Mouse (Mus musculus) CH12.LX (cell line): ENCODE measurements around the gene Otud7b. TPM values are rescaled to one million over a fixed set of nuclear protein-coding genes. Genes with fewer than 3 reads are reported as not detected.

ENCODE experiments used
- DNase-seq: peaks from one replicate; pipeline ENCODE4 v3.0.0-alpha.2; 2013; ENCODE audit errors: extremely low read depth
- H3K27ac ChIP-seq: 2 replicates; pipeline ENCODE4 v1.5.1; 2012; ENCODE audit warnings: low read depth, mild to moderate bottlenecking, control low read depth, moderate library complexity; ENCODE audit not compliant: insufficient read depth
- H3K27me3 ChIP-seq: replicated peaks from 2 replicates; pipeline ENCODE3; 2012; ENCODE audit warnings: inconsistent platforms
- H3K36me3 ChIP-seq, 2 experiments: replicated peaks in 1 of 2; 2 replicates each; pipeline versions ENCODE3 to v1.6.1; 2012; ENCODE audit warnings: inconsistent platforms in 1 of 2, low read length in 1 of 2, mild to moderate bottlenecking in 1 of 2, mixed read lengths in 1 of 2, moderate library complexity in 1 of 2; ENCODE audit not compliant: control insufficient read depth in 1 of 2, insufficient read depth in 1 of 2
- H3K4me1 ChIP-seq, 2 experiments: 2 replicates each; pipeline ENCODE4 v1.6.1; 2012; ENCODE audit warnings: inconsistent platforms in 1 of 2, moderate library complexity in 1 of 2; ENCODE audit not compliant: insufficient read depth in 2 of 2, control insufficient read depth in 1 of 2
- H3K4me2 ChIP-seq: 2 replicates; pipeline ENCODE4 v1.6.1; 2012; ENCODE audit warnings: low read depth, mild to moderate bottlenecking, control low read depth; ENCODE audit not compliant: poor library complexity, insufficient read depth, severe bottlenecking
- H3K4me3 ChIP-seq, 3 experiments: fragments of 150-350 bp in 1 of 3; sonication (generic) in 1 of 3; replicated peaks in 1 of 3; 2 replicates each; pipeline versions ENCODE3 to v1.5.1; 2011 to 2012; ENCODE audit warnings: low read depth in 2 of 3, low read length in 2 of 3, mild to moderate bottlenecking in 2 of 3, moderate library complexity in 2 of 3, control low read depth in 1 of 3, improper control_type of control experiment in 1 of 3, inconsistent platforms in 1 of 3, mixed read lengths in 1 of 3; ENCODE audit not compliant: poor library complexity in 1 of 3
- H3K79me2 ChIP-seq: replicated peaks from 2 replicates; pipeline ENCODE4 v1.6.1; 2012; ENCODE audit warnings: mild to moderate bottlenecking, moderate library complexity; ENCODE audit not compliant: control insufficient read depth, poor library complexity, insufficient read depth, severe bottlenecking; ENCODE audit errors: extremely low read depth
- H3K9ac ChIP-seq: 2 replicates; pipeline ENCODE4 v1.6.1; 2012; ENCODE audit warnings: low read depth, mild to moderate bottlenecking, control low read depth, moderate library complexity; ENCODE audit not compliant: insufficient read depth
- H3K9me3 ChIP-seq: replicated peaks from 2 replicates; pipeline ENCODE3; 2012; ENCODE audit warnings: low read length, inconsistent platforms, mixed read lengths
- BHLHE40 ChIP-seq: IDR thresholded peaks from 2 replicates; pipeline ENCODE4 v1.6.1; 2011; ENCODE audit warnings: mild to moderate bottlenecking, low read depth, low read length, improper control_type of control experiment
- CHD2 ChIP-seq: IDR thresholded peaks from 2 replicates; pipeline ENCODE4 v1.6.1; 2011; ENCODE audit warnings: low read length, improper control_type of control experiment
- ELF1 ChIP-seq: IDR thresholded peaks from 2 replicates; pipeline ENCODE4 v1.6.1; 2014; ENCODE audit warnings: low read depth, mild to moderate bottlenecking, inconsistent platforms, low read length, improper control_type of control experiment
- EP300 ChIP-seq: IDR thresholded peaks from 2 replicates; pipeline ENCODE4 v1.6.1; 2011; ENCODE audit warnings: low read length, improper control_type of control experiment
- ETS1 ChIP-seq: conservative IDR thresholded peaks from 2 replicates; pipeline ENCODE4 v1.6.1; 2012; ENCODE audit warnings: low read depth, mild to moderate bottlenecking, inconsistent platforms, low read length, improper control_type of control experiment, moderate library complexity
- HCFC1 ChIP-seq: IDR thresholded peaks from 2 replicates; pipeline ENCODE4 v1.6.1; 2012; ENCODE audit warnings: low read depth, mild to moderate bottlenecking, inconsistent platforms, low read length, improper control_type of control experiment
- IRF4 ChIP-seq: IDR thresholded peaks from 2 replicates; pipeline ENCODE4 v1.6.1; 2014; ENCODE audit warnings: low read depth, mild to moderate bottlenecking, inconsistent platforms, low read length, improper control_type of control experiment
- KAT2A ChIP-seq: IDR thresholded peaks from 2 replicates; pipeline ENCODE4 v1.6.1; 2012; ENCODE audit warnings: low read length, improper control_type of control experiment, inconsistent platforms; ENCODE audit not compliant: insufficient replicate concordance
- MAFK ChIP-seq: IDR thresholded peaks from 2 replicates; pipeline ENCODE4 v1.6.1; 2011; ENCODE audit warnings: low read length, improper control_type of control experiment; ENCODE audit not compliant: insufficient replicate concordance
- MAX ChIP-seq: IDR thresholded peaks from 2 replicates; pipeline ENCODE4 v1.6.1; 2011; ENCODE audit warnings: low read length, improper control_type of control experiment
- MAZ ChIP-seq: IDR thresholded peaks from 2 replicates; pipeline ENCODE4 v1.6.1; 2012; ENCODE audit warnings: low read depth, mild to moderate bottlenecking, inconsistent platforms, low read length, improper control_type of control experiment, moderate library complexity
- NELFE ChIP-seq: IDR thresholded peaks from 2 replicates; pipeline ENCODE4 v1.6.1; 2011; ENCODE audit warnings: low read depth, low read length, improper control_type of control experiment
- PAX5 ChIP-seq: IDR thresholded peaks from 2 replicates; pipeline ENCODE4 v1.6.1; 2012; ENCODE audit warnings: low read length, inconsistent platforms, mixed read lengths
- RAD21 ChIP-seq: IDR thresholded peaks from 2 replicates; pipeline ENCODE4 v1.6.1; 2011; ENCODE audit warnings: low read depth, mild to moderate bottlenecking, low read length, improper control_type of control experiment, moderate library complexity
- RCOR1 ChIP-seq: conservative IDR thresholded peaks from 2 replicates; pipeline ENCODE4 v1.6.1; 2012; ENCODE audit warnings: low read depth, mild to moderate bottlenecking, inconsistent platforms, low read length, improper control_type of control experiment
- TBP ChIP-seq: conservative IDR thresholded peaks from 2 replicates; pipeline ENCODE4 v1.6.1; 2011; ENCODE audit warnings: low read depth, low read length, improper control_type of control experiment
- USF1 ChIP-seq: IDR thresholded peaks from 2 replicates; pipeline ENCODE4 v1.6.1; 2014; ENCODE audit warnings: low read depth, mild to moderate bottlenecking, inconsistent platforms, low read length, improper control_type of control experiment
- USF2 ChIP-seq: conservative IDR thresholded peaks from 2 replicates; pipeline ENCODE4 v1.6.1; 2011; ENCODE audit warnings: low read depth, low read length, improper control_type of control experiment
- ZKSCAN1 ChIP-seq: IDR thresholded peaks from 2 replicates; pipeline ENCODE4 v1.6.1; 2012; ENCODE audit warnings: low read depth, inconsistent platforms, low read length, improper control_type of control experiment, borderline replicate concordance
- ZMIZ1 ChIP-seq: IDR thresholded peaks from 2 replicates; pipeline ENCODE4 v1.6.1; 2012; ENCODE audit warnings: low read depth, mild to moderate bottlenecking, inconsistent platforms, low read length, improper control_type of control experiment
- dilution Hi-C: fragments of 300-500 bp; cut with MboI; formaldehyde crosslinking; loops from 2 replicates; pipeline ENCODE4 v1.14.3; 2020; ENCODE audit warnings: low sequenced_read_pairs; ENCODE audit not compliant: extremely low pct_unique_long_range_greater_than_20kb, extremely low pct_ligation_motif_present
- in situ Hi-C: fragments of 300-500 bp; cut with MboI; formaldehyde crosslinking; loops from 3 replicates; pipeline ENCODE4 v1.14.3; 2019; ENCODE audit warnings: low sequenced_read_pairs, low pct_ligation_motif_present, low pct_unique_long_range_greater_than_20kb, mixed read lengths
- polyA plus RNA-seq: library from polyadenylated mRNA; unstranded; fragments of >175 nt; gene quantifications from 2 replicates; pipeline ENCODE4 v1.2.1, GENCODE M21; 2012; ENCODE audit warnings: low read depth; ENCODE audit not compliant: insufficient read length
- total RNA-seq, 2 experiments: library from RNA; depleted of rRNA; stranded (reverse); fragments of 300-350 nt in 1 of 2; fragments of >200 nt in 1 of 2; gene quantifications; 2 replicates each; pipeline ENCODE4 v1.2.3; 2012 to 2014

Gene Otud7b
- total and polyA plus RNA-seq, 3 experiments, result 12.3 to 17.7 (median 14.9) TPM

- Histone ChIP-seq H3K27ac (no peak overlapping the region), H3K9me3 (no peaks in the 10 kb centered on the region), H3K9ac (no peak overlapping the region), H3K27me3 (no peaks in the 10 kb centered on the region), H3K4me2 (no peak overlapping the region), H3K4me3 (no peak overlapping the region), H3K4me1 (peaks cover 3 to 33% of the 10 kb centered on the region in 2 experiments; a peak in 3 of 4 replicates), H3K36me3 (peaks cover 16 to 42% of the 10 kb centered on the region in 2 experiments), H3K79me2 (peaks cover 13% of the 10 kb centered on the region; the same call in 1 of the 2 replicates)
- in situ Hi-C loops, result loop anchor here (5.0 to 10.0 kb wide), 2 partner anchors 88 to 200 kb away; partner anchors contain the start of gene Prpf3
- DNase-seq, result no peak
- TF ChIP-seq MAFK (no peak), CHD2 (no peak), USF1 (no peak), EP300 (no peak), ELF1 (no peak), BHLHE40 (no peak), HCFC1 (no peak), KAT2A (no peak), IRF4 (no peak), TBP (no peak), ETS1 (no peak), ZKSCAN1 (no peak), RCOR1 (no peak), USF2 (no peak), PAX5 (no peak), MAX (no peak)
- dilution Hi-C loops, result no loop called here
Observed at GRCm38 (mm10) chr3:96055294-96055693, 49.0 kb upstream of the Otud7b start.

- H3K4me2 ChIP-seq, result peak overlapping the region; percentile 10; the same call in 1 of the 2 replicates
- in situ Hi-C loops, result loop anchor here (5.0 to 10.0 kb wide), 2 partner anchors 89 to 201 kb away; partner anchors contain the start of gene Prpf3
Observed at GRCm38 (mm10) chr3:96056031-96056430, 48.3 kb upstream of the Otud7b start.

More at GRCm38 (mm10) chr3:96056031-96056430, 48.3 kb upstream of the Otud7b start:
- Histone ChIP-seq H3K27ac (no peak overlapping the region), H3K79me2 (peaks cover 13% of the 10 kb centered on the region; the same call in 1 of the 2 replicates), H3K4me1 (peaks cover 3 to 28% of the 10 kb centered on the region in 2 experiments; a peak in 3 of 4 replicates), H3K36me3 (peaks cover 9 to 35% of the 10 kb centered on the region in 2 experiments), H3K9me3 (no peaks in the 10 kb centered on the region), H3K27me3 (no peaks in the 10 kb centered on the region), H3K4me3 (no peak overlapping the region), H3K9ac (no peak overlapping the region)
- DNase-seq, result no peak
- dilution Hi-C loops, result no loop called here
- TF ChIP-seq ETS1 (no peak), RAD21 (no peak), MAZ (no peak), ZMIZ1 (no peak), NELFE (no peak), USF2 (no peak), BHLHE40 (no peak), ZKSCAN1 (no peak)
